Mouse (Mus musculus) liver, embryonic 14.5 days (tissue): Measurements from ENCODE around the gene Mbd6.

Source experiments
- CTCF ChIP-seq: IDR thresholded peaks from 2 replicates; pipeline ENCODE4 v1.5.1; 2016; ENCODE audit warnings: antibody characterized with exemption, low read depth, control low read depth
- EP300 ChIP-seq: IDR thresholded peaks from 2 replicates; pipeline ENCODE4 v1.6.1; 2016; ENCODE audit warnings: antibody characterized with exemption, low read depth

DNA sequence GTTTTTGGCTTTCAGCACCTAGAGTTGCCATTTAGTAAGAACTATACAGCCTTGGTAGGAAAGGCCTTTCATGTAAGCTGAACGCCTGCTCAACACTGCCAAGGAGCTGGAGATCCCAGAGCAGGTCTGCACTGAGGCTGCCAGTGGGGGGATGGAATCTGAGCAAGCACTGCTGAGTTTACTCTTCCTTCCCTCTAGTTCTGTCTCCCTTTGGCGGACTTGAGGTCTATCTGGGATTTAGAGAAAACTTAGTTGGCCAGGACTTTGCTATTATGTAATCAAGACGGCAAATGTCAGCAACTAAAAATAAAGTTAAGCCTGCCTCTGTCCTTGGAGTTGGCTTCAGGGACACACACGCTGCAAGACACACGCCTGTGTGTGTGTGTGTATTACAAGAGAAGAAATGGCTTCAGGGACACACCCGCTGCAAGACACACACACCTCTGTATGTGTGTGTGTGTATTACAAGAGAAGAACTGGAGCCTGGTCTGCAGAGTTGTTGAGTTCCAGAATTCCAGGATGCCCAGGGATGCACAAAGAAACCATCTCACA is 4.2 kb upstream of the Mbd6 start:
- no peak for TF ChIP-seq EP300
- TF ChIP-seq CTCF: no peak
